Mouse (Mus musculus): ENCODE measurements around the gene Sugp2.
"Not testable (repeated sequence)": the region's sequence is repeated elsewhere in the genome, so short reads cannot be mapped to it uniquely, and the experiment has no call there.

Sugp2 gene

DNA sequence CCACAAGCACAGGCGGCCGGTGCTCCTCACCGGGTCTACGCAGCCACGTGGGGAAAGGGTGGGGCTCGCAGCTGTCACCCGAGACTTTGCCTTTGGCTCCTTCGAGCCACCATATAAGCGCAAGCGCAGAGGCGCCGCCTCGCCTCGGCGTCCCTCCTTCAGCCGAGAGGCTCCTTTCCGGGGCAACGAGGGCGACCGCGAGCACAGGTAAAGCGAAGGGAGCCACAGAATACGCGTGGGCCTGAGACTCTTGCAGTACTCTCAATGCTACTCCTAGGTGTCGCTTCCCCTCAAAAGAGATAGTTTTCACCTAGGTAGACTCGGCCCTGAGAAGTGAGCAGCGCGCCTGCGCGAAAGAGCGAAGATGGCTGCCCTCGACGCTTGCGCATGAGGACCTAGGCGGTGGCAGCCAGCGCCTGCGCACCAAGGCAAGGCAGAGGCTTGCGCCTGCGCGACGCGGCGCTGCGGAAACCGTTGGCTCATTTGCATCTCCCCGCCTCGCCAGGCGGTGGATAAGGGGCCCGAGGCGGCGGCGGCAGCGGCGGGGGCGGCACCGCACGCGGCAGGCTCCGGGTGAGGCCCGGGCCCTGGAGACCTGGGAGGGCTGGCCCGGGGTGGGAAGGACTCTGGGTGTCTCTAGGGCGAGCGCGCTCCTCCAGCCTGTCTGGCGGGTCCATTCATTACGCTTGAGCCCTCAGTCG is at the start of gene Sugp2, which contains the start of gene Armc6:
Gene Sugp2 (plus strand): TSS at position 147 of the 701 bp plus-strand sequence.
Gene Armc6 (minus strand): TSS at position 387 of the 701 bp plus-strand sequence.
- DNase-seq (ENCODE audit: low spot score in 2 of 2), result peak; percentile 89 to 94

DNA sequence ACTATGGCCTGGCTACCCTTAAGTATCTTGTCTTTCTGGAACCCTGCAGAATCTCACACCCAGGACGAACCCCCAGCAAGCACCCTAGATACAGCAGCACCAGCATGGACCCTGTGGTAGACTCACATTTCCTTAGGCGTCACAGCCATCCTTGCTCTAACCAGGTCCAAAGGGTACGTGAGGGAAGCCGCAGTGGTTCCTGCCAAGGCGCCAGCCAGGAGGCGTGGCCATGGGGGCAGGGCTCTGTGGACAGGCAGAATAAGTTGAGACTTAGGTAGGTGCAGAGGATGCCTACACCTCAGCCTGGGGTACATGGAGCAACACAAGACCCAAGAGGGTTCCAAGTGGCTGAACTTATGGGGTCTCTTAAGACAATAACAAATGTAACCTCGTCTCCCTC is 45.3 kb upstream of the Sugp2 start:
- no peak for DNase-seq (ENCODE audit: low spot score in 2 of 2)

DNA sequence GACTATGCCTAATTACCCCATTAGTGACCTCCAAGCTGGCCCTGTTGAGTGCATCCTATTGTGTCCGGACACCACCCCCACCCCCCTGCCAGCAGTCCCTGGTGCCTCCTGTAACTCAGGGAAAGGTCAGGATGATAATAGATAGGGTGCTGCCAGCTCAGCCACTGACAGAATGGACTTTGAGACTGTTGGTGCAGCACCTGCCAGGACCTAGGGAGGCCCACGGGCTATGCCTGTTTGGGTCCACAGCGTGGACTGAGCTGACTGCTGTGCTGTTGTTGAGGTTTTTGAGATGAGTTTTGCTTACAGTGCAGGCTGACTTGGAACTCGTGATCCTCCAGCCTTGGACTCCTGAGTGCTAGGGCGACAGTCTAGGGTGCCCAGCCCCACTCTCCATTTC is 40.8 kb upstream of the Sugp2 start:
- DNase-seq (ENCODE audit: low spot score in 2 of 2), result no peak

DNA sequence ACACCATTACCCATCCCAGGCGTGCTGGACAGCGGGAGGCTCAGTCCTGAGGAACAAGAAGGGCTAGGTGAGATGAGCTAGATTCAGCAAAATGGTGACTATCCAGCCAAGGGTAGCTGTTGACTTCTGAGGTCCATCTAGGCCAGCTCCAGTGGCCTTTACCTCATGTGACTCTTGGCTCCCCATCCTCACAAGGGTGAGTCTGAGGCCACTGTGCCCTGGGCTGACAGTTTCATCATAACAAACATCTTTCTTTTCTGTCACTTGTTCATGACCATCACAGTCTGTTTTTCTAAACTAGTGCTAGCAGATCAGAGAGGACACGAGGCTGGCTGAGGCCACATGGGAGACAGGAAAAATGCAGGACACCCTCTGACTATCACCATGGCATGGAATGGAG is 39.8 kb upstream of the Sugp2 start:
- no peak for DNase-seq (ENCODE audit: low spot score in 2 of 2)

DNA sequence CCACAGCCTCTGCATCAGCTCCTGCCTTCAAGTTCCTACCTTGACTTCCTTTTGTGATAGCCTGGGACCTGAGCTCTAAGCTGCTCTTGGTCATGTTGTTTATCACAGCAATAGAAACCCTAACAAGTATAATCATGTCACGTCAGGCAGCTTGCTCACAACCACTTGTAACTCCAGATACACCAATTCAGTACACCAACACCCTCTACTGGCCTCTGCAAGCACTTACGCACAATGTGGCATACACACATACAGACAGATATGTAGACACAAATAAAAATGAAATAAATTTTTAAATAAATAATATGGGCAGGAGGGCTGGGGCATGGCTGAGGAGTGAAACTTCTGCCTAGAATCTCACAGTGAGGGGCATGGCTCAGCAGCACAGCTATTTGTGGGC is 38.3 kb upstream of the Sugp2 start:
- DNase-seq (ENCODE audit: low spot score in 2 of 2), result no peak

DNA sequence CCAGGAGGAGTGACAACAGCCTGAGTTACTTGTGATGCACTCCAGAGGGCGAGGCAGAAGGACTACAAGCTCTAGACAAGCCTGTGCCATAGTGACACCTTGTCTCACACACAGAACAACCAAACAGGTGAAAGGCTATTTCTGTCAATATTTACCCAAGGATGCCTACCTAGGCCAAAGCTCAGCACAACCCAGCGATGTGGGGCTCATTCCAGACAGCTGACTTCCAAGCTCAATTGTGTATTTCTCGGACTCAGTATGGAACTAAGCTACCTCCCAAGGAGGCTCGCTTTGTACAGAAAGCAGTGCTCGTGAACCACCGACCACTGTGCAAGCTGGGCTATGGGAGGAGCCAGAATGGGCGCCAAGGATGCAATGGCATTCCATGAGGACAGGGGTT is 36.4 kb upstream of the Sugp2 start:
- DNase-seq (ENCODE audit: low spot score in 2 of 2), result no peak

DNA sequence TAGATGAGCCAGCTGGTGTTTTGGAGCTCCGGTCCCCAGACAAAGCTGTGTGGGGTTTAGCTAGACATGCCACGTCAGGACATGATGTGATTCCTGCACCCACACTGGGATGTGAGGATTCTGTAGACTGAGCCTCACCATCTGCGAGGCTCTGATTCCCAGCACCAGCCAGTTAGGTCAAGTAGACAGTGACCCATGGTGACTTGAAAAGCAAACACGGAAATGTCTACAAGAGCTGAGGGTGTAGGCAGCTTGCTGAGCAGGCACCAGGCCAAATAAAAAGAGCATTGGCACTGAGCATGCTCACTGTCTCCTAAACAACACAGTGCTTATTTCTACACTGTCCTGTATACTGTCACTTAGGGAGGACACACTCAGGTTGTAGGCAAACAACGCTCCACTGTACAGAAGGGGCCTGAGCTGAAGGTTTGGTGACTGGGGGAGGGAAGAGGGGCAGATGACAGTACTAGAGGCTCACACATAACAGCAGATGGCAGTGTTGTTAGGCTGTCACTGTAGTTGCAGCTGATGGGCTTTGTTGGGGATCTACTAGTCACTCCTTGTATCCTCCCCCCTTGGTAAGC is 33.8 kb upstream of the Sugp2 start:
- DNase-seq (ENCODE audit: low spot score in 2 of 2), result peak; percentile 40 to 48

DNA sequence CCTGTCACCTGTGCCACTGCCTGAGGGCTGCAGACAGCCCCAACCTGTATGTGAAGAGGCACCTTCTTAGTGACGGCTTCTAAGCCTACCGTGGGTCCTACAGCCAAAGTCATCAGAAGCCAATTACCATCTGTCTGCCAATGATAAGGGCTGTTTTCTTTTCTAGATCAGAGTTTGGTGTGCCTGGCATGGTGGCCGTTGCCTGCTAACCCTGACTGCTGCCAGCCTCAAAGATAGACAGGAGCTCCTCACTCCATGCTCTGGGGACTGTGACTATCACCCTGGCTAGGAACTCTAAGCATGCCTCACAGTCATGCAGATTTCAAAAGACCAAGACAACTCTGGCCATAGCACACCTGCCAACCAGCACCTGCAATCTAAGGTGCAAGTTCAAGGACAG is 32.6 kb upstream of the Sugp2 start:
- no peak for DNase-seq (ENCODE audit: low spot score in 2 of 2)

DNA sequence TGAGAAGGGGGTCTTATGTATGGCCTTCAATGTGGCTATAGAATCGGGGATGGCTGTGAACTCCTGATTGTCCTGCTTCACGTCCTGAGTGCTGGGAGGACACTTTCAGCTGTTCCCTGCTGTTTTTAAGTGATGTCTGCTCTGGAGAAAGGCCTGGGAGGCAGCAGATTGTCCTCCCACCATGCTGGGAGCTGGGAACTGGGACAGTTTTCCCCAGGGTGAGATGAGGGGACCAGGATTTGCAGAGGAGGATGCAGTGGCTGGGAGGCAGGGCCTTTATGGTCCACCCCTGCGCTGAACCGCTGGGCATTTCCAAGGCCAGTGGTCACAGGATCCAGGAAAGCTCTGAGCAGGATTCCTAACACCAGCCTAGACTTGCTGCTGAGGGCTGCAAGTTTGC is 31.0 kb upstream of the Sugp2 start:
- DNase-seq (ENCODE audit: low spot score in 2 of 2), result no peak

DNA sequence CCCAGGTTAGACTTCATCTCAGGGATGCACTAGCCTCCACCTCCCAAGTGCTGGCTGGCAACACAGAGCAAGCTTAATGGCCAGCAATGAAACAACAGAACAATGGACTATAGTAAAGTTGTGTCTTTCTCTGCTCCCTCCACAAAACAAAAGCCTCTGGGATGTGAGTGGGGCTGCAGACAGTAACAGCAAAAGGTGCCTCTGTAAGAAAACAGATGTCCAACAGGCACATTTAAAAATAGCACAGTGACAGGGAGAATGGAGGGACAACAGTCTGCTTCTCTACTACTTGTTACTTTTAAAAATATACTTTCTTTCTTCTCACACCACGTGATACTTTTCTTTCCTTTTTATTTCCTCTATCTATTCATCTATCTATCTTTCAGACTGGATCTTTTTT is 29.3 kb upstream of the Sugp2 start:
- DNase-seq (ENCODE audit: low spot score in 2 of 2), result no peak

DNA sequence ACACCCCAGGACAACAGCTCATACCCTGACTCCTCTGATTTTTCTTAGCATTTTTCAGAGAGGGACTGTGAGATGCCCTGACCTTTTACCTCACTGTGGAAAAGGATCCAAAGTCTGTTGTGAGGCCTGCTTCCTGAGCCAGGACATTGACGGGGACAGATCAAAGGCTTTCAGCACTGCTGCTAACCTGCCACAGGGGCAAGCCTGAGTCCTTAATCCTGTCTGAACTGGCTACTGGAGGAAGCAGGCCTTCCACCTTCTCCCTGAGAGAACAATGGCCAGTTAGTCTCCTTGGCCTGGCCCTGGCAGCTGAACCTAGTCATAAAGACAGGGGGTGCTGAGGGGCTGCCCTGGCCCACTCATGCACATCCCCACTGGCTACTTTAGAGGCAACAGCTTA is 25.9 kb upstream of the Sugp2 start:
- DNase-seq (ENCODE audit: low spot score in 2 of 2), result no peak

DNA sequence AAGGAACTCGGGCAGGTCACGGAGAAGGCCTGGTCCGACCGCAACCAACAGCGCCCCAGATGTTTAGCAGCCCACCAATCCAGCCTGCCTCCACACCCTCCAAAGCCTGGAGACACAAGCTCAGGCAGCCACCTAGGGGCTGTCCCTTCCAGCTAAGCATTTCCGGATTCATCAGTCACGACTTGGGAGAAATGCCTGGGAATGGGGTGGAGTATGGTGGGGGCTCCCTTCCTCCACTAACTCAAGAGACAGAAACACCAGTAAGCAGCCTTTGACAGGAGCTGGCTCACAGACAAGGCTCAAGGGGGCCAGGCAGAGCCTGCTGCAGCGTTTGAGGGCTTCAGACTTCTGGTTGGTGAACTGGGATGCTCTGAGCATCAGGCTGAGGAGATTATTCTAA is 23.5 kb upstream of the Sugp2 start:
- DNase-seq (ENCODE audit: low spot score in 2 of 2), result no peak

DNA sequence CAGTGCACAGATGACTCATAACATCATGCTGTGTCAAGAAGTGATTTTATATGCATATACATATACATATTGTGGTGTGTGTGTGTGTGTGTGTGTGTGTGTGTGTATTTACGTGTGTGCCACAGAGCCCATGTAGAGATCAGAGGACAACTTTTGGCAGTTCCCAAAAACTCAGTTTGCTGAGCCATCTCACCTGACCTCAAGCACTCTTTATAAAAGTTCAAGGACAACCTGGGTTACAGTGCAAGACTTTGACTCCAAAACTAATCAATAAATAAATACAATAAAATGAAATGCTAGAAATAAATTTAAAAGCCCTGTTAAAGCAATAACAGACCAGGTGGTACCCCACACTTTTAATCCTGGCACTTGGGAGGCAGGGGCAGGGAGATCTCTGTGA is 22.8 kb upstream of the Sugp2 start:
- DNase-seq (ENCODE audit: low spot score in 2 of 2), result no peak

DNA sequence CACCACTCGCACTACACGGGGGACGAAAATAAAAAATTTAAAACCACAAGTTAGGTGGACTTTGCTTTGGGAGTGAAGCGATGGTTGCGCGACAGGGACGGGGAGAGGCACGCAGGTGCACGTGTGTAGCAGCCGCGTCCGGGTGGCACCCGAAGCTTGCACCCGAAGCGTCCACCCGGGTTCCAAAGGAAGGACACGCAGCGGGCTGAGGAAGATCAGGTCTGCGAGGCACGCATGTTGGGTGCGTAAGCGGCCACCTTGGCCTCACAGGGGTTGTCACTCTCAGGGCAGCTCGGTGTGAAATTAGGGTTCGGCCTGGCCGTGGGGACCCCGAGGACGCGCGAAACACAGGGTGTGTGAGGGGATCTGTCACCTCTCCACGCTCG is 22.3 kb upstream of the Sugp2 start:
- no peak for DNase-seq (ENCODE audit: low spot score in 2 of 2)

DNA sequence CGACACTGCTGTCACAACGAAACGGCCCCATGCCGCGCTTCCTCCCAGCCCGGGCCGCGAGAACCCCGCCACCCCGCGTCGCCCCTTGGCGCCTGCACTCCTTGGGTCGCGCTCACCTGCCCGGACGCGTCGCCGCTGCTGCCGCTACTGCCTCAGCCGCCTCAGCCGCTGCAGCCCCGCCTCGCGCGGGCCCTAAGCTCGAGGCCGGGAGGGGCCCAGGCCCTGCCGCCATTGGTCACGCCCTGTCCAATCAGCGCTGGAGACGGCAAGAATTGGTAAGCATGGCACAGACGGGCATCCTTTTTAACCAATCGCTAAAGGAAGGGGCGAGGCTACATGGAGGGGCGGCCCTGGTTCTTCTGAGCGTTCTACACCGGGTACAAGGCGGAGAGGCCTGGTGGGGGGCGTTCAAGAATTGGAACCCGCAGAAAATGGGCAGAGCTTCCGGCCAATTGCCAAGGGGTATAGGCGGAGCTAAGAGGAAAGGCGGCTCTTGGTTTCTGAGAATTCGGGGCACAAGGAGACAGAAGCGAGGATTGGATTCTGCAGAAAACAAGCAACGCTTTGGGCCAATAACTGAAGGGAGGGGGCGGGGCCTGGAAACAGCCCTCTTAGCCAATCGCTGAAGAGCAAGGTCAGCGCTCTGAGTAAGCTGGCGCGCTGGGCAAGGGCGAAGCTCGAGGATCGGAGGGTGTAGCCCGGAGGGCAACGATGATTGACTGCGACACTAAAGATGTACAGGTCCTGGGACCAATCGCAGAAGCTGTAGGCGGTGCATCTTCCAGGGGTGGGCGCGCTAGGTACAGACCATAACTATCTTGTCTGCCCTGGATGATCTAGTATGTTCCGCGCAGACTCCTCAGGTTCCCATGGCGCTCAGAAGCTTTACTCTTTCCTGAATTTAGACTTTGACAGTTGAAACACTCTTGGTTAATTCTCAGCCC is 21.6 kb upstream of the Sugp2 start, which contains the start of gene Slc25a42:
Gene Slc25a42 (minus strand): TSS at position 194 of the 944 bp plus-strand sequence.
- peak; percentile 98 for DNase-seq (ENCODE audit: low spot score in 2 of 2)

DNA sequence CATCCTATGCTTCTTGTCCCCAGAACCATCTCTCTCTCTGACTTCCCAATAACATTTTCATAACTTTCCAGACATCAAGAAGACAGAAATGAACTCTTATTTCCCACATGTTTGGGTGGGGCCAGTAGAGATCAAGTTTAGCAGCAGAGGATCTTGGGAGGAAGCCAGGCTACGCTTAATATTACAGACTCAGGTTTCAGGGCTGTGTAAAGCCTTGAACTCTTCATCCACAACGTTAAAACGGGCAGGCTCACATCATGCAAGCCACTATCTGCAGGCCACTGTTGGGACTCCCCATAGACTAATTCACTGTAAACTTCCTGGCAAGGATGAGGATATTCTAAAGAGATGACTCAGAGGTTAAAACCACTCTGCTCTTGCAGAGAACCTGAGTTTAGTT is 19.6 kb upstream of the Sugp2 start:
- no peak for DNase-seq (ENCODE audit: low spot score in 2 of 2)

DNA sequence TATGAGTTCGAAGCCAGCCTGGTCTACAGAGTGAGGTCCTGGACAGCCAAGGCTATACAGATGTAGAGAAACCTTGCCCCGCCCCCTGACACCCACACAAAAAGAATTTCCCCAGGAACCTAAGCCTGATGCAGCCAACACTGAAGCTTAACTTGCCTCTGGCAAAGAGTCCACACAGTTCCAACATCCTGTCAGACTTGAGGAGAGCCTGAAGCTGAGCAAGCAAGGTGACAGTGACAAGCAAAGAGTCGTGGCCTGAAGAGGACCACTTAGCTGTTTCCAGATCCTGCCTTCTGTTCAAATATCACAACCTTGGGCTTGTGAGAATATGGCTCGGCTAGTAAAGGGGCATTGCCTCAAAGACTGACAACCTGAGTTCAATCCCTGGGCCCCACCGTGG is 18.9 kb upstream of the Sugp2 start:
- no peak for DNase-seq (ENCODE audit: low spot score in 2 of 2)

DNA sequence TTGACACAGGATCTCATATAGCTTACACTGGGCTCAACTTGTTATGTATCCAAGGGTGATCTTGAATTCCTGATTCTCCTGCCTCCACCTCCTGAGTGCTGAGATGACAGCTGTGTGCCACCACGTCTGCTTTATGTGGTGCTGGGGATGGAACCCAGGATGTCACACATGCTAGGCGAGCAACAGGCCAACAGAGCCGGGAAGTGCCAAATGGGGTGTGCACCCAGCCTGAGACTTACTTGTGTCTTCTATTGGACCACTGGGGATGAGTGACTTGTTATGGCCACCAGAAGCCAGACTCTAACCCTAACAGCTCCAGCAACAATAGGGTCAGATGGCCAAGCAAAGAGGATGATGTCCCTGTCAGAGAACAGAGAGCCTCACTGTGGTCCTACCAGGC is 17.9 kb upstream of the Sugp2 start:
- not testable (repeated sequence) for DNase-seq (ENCODE audit: low spot score in 2 of 2)

DNA sequence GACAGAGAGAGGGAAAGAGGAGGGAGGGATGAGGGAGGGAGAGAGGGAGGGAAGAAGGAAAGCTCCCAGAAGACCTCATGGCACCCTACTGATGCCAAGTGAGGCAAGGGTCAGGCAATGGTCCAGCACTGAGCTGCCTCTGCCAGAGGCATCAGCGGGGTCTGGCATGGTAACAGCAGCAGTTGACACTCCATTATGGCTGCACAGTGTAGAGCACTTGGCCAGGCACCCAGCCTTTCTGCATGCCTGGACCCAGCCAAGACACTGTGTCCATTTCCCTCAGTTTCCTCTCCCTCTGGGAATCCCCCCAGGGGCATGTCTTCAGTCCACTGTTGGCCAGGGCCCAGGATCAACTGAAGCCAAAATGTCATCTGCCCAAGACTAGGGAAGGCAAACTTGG is 17.5 kb upstream of the Sugp2 start:
- peak in 1 of 2 experiments; percentile 74 for DNase-seq (ENCODE audit: low spot score in 2 of 2)

DNA sequence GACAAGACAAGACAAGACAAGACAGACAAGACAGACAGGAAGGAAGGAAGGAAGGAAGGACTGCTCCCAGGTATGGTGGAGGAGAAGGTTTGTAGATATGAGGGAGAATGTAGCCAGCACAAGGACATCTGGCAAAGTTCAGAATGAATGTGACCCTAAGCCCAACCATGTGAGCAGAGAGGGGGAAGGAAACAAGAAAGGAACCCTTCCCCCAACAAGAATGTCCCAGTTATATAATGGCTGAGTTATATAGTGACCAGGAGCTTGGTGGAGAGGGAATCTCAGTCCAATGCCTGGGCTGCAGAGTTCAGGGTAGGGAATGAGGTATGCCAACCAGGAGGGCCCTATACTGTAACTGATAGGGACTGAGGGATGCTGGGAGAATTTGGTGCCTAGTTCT is 16.6 kb upstream of the Sugp2 start:
- DNase-seq (ENCODE audit: low spot score in 2 of 2), result no peak

DNA sequence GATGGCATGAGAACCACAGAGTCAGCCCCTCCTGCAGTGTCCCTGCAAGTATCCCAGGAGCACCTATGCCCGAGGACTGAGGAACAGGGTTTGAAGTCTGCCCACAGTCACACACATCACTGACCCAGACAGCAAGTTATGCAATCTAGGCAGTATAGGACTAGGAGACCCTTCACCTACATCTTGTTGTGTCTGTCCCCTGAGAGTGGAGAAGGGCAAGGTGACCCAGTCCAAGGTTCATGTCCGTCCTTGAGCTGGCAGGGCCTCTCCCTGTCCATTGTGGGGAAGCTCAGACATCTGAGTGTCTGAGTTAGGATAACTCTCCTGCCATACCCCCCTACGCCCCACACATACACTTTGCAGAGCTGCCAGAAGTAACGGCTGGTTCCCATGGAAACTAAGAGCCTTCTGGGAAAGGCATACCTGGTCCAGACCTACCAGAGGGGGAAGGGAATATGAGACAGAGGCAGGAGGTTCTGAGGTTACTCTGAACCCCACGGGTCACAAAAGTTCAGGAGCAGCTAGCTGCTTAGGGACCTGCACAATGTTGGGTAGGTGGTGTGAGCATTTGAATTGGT is 14.8 kb upstream of the Sugp2 start:
- DNase-seq (ENCODE audit: low spot score in 2 of 2), result no peak

DNA sequence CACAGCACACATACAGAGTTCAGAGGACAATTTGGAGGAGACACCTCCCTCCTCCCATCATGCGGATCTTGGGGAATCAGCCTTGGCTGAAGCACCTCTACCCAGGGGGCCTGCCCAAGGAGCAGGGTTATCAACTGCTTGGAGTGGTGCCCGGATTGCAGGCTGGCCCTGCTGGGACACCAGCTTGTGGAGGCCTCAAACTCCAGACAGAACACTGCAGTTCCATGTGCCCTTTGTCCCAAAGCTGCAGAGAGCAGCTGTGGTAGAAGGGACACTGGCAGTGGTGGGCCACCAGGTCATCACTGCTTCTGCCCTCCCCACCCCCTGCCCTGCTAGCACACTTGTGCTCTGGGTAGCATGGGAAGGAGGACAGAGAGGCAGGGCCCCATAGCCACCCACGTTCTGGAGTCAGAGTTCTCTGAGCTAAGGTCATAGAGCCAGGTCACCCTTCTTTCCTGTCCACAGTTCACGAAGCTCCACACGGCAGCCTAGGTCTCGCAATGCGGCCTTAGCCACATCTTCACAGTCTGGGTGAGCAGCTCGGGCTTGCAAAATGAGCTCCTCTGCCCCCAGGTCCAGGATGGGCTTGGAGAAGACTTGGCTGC is 13.7 kb upstream of the Sugp2 start:
- DNase-seq (ENCODE audit: low spot score in 2 of 2), result peak in 1 of 2 experiments; percentile 58

All from urinary bladder, postnatal 36 days (tissue).